Mouse (Mus musculus) megakaryocyte-erythroid progenitor cell, adult 5 weeks (primary cell): Measurements from ENCODE around the gene Dnaja1. TPM values are rescaled to one million over a fixed set of nuclear protein-coding genes. Genes with fewer than 3 reads are reported as not detected.

Source experiments
- polyA plus RNA-seq: library from polyadenylated mRNA; stranded (reverse); fragments of >175 nt; gene quantifications from 2 replicates; pipeline ENCODE4 v1.2.3, GENCODE M21; 2012

Dnaja1 gene
- polyA plus RNA-seq: 213 and 225 TPM in 2 replicates

DNA sequence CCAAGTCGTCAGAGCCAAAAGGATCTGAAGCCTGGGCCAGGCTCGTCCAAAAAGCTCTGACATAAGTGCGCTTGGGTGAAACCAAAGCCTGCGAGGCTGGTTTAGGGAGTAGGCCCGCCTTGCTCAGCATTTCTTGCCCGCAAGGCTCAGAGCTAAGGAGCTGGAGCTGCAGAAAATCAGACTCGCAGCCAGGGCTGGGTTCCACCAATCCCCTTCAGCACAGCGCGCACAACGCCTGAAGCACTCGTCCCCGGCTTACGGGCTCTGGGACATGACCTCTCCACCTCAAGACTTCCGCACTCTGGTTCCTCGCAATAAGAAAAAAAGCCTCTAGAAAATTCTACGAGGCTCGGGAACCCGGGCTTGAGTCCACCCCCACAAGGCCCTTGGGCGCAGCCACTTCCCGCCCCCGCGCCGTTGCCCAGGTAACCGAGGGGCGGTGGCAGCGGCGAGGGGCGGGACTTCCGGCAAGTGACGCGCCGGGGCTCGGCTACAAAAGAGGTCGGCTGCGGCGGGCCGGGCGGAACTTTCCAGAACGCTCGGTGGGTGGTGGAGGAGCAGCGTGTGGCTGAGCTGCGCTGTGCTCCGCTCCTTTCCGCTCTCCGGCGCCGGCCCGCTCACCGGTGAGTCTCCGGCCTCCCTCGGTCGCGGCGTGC, at the start of gene Dnaja1:
Gene Dnaja1 (plus strand): TSS at position 140 of the 656 bp plus-strand sequence.

DNA sequence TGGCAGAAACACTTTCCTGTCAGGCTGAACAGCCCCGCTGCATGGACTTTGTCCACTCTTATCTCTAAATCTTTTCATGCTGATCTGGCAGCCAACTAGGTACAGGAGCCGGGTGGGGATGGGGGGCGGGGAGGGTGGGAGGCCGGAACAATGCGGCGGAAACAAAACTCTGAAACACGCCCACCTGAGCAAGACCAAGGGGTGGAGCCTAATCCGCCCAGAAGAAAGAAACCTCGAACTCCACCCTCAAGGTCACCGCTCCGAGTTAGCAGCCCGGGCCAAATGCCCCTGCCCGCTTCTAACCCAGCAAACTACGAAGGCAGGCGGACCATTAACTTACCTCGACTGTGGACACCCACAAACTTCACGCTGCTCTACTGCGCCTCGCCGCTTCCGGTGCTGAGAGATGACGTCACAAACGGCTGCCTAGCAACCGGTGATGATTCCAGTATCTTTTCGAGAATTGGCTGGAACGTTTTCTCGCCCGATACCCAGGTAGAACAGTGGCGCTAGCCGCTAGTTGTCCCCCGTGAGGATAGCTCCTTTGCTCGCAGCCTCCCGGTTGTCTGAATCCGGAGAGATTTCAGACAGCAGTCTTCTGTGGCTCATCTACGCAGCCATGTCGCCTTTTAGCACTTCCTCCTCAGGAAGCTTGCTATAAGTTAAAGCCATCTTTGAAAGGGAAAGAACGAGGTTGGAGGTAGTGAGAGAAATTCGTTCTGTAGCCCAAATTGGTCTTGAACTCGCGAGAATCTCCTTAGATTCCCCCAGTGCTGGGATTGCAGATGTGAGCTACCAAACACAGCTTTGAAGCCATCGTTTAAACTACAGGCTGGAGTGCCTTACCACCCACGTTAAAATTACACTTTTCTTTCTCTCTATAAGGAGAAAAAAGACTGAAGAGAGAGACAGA, 18.9 kb upstream of the Dnaja1 start, which contains the start of gene Aptx:
Gene Aptx (minus strand): TSS at position 398 of the 913 bp plus-strand sequence.

GRCm38 (mm10) chr4:40757780-40758420, 36.0 kb downstream of the Dnaja1 start, which contains the start of gene Smu1:
Gene Smu1 (minus strand): TSS chr4:40757923.

Other genes starting within 250 kb of the Dnaja1 start
- gene Tmem215, start 250.0 kb upstream of the Dnaja1 start, polyA plus RNA-seq: 1.7 and 3.3 TPM in 2 replicates
- gene Aptx, start 19.0 kb upstream of the Dnaja1 start, polyA plus RNA-seq: 5.2 TPM in 2 replicates
- gene Smu1, start 35.8 kb downstream of the Dnaja1 start, polyA plus RNA-seq: 6.7 and 9.0 TPM in 2 replicates
- gene B4galt1, start 131.9 kb downstream of the Dnaja1 start, polyA plus RNA-seq: 31.7 and 42.7 TPM in 2 replicates
- not detected in 2 replicates for gene Spink4, start 197.9 kb downstream of the Dnaja1 start, polyA plus RNA-seq
- 354 and 451 TPM in 2 replicates for gene Bag1, start 226.1 kb downstream of the Dnaja1 start, polyA plus RNA-seq
- 3.5 and 3.8 TPM in 2 replicates for gene Chmp5, start 226.3 kb downstream of the Dnaja1 start, polyA plus RNA-seq
- 27.5 and 28.9 TPM in 2 replicates for gene Nfx1, start 248.8 kb downstream of the Dnaja1 start, polyA plus RNA-seq